Mouse (Mus musculus) lung, adult 2 months (tissue): ENCODE data around the gene Kpna7.

Source experiments
- CTCF ChIP-seq: fragments of 200-500 bp; IDR thresholded peaks from 2 replicates; pipeline ENCODE4 v1.5.1; 2011; ENCODE audit warnings: mild to moderate bottlenecking, low read length, control low read depth; ENCODE audit not compliant: insufficient read depth
- POLR2A ChIP-seq: fragments of 200-500 bp; IDR thresholded peaks from 2 replicates; pipeline ENCODE4 v1.6.1; 2011; ENCODE audit warnings: low read depth, mild to moderate bottlenecking, control low read depth, low read length, borderline replicate concordance; ENCODE audit errors: extremely low read depth

DNA sequence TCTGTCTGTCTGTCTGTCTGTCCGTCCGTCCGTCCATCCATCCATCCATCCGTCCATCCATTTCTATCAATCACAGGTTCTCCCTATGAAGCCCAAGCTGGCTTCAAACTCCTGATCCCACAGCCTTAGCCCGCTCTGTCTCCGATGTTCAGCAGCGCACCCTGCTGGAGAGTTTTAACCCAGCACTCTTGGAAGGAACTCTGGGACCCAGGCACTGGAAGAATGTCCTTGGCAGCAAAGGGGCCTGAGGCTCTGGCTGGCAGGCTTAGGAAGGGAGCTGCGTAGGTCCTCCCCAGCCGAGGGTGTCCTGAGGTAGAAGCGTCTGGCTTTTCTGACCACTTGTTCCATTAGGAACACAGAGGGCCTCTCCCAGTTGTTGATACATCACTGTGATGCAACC is 33.1 kb upstream of the Kpna7 start:
- TF ChIP-seq POLR2A (no peak), CTCF (peak; percentile 64)
